Mouse (Mus musculus) lung, embryonic 14.5 days (tissue): ENCODE measurements around the gene Bfsp2. TPM values are rescaled to one million over a fixed set of nuclear protein-coding genes. Genes with fewer than 3 reads are reported as not detected.
"Not testable (repeated sequence)": the region's sequence is repeated elsewhere in the genome, so short reads cannot be mapped to it uniquely, and the experiment has no call there.

Source experiments
- ATAC-seq: fragments of 200-750 bp; cut with Nextera tagmentation; 2 replicates; pipeline ENCODE4 v1.8.0; 2017; ENCODE audit warnings: mild to moderate bottlenecking, moderate TSS enrichment, moderate library complexity; ENCODE audit not compliant: insufficient read depth
- DNase-seq: peaks from one replicate; pipeline ENCODE4 v3.0.0-alpha.2; 2015
- H3K27ac ChIP-seq: fragments of 300-500 bp; sonication (generic); 2 replicates; pipeline ENCODE4 v1.5.1; 2014; ENCODE audit warnings: low read depth, mild to moderate bottlenecking, moderate library complexity
- H3K27me3 ChIP-seq: fragments of 300-500 bp; sonication (generic); 2 replicates; pipeline ENCODE4 v1.6.1; 2014; ENCODE audit warnings: low read length, control low read depth; ENCODE audit not compliant: insufficient read depth
- H3K36me3 ChIP-seq: fragments of 300-500 bp; sonication (generic); 2 replicates; pipeline ENCODE4 v1.6.1; 2014; ENCODE audit warnings: control low read depth; ENCODE audit not compliant: insufficient read depth
- H3K4me1 ChIP-seq: fragments of 300-500 bp; sonication (generic); 2 replicates; pipeline ENCODE4 v1.6.1; 2014; ENCODE audit warnings: antibody characterized with exemption, control low read depth; ENCODE audit not compliant: insufficient read depth
- H3K4me2 ChIP-seq: fragments of 300-500 bp; sonication (generic); 2 replicates; pipeline ENCODE4 v1.6.1; 2014; ENCODE audit warnings: mild to moderate bottlenecking
- H3K4me3 ChIP-seq: fragments of 300-500 bp; sonication (generic); 2 replicates; pipeline ENCODE4 v1.5.1; 2014; ENCODE audit warnings: low read depth, low read length
- H3K9ac ChIP-seq: fragments of 300-500 bp; sonication (generic); 2 replicates; pipeline ENCODE4 v1.6.1; 2014
- H3K9me3 ChIP-seq: fragments of 300-500 bp; sonication (generic); 2 replicates; pipeline ENCODE4 v1.6.1; 2016; ENCODE audit warnings: low read depth, low read length, control low read depth
- CTCF ChIP-seq: IDR thresholded peaks from 2 replicates; pipeline ENCODE4 v1.5.1; 2016; ENCODE audit warnings: antibody characterized with exemption, low read depth
- WGBS: fragments of 180-500 bp; shearing (Covaris S2); extraction: QIAGEN DNeasy Blood & Tissue Kit; methylation state at CpG from one replicate; pipeline ENCODE4 v1.1.7; 2014; 5-methylcytosine and 5-hydroxymethylcytosine counted together
- polyA plus RNA-seq: library from polyadenylated mRNA; unstranded; fragments of >200 nt; fragmentation: Nextera tagmentation; extraction: Ambion mirVana; gene quantifications from 2 replicates; pipeline ENCODE4 v1.2.1, GENCODE M21; 2014

Bfsp2 gene
- polyA plus RNA-seq, 1 experiment from 2014 or later: 0.50 TPM

DNA sequence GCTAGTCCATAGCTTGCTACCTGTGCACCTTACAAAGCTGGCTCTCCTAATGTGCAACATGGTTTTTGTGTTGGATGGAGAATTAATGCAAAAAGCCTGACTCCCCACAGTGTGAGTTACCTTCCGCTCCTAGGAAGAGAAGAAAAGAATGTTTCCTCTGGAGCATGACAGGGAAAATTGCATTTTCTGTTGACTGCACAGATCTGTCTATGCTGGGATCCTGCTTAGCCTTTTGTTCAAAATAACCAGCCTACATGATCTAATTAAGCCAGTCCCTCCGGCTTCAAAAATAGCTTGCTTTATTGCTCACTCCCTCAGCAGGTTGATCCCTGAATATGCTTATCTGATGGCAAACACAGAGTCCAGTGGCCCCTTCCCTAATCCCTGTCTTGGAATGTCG lies 59.4 kb downstream of the Bfsp2 start:
- no peaks in the 10 kb centered on the region for H3K9me3 ChIP-seq
- no peak for TF ChIP-seq CTCF
- H3K27me3 ChIP-seq: no peaks in the 10 kb centered on the region
- ATAC-seq (no peak), DNase-seq (no peak)
- H3K4me2 ChIP-seq: no peak overlapping the region
- 56% methylated on average over 3 of the region's 3 CpGs for WGBS
- H3K4me1 ChIP-seq: 0 out of 2 replicates have a peak, but pooled peaks cover 3% of the 10 kb centered on the region
- H3K27ac ChIP-seq: no peak overlapping the region
- H3K4me3 ChIP-seq: no peak overlapping the region
- no peaks in the 10 kb centered on the region for H3K36me3 ChIP-seq
- no peak overlapping the region for H3K9ac ChIP-seq

DNA sequence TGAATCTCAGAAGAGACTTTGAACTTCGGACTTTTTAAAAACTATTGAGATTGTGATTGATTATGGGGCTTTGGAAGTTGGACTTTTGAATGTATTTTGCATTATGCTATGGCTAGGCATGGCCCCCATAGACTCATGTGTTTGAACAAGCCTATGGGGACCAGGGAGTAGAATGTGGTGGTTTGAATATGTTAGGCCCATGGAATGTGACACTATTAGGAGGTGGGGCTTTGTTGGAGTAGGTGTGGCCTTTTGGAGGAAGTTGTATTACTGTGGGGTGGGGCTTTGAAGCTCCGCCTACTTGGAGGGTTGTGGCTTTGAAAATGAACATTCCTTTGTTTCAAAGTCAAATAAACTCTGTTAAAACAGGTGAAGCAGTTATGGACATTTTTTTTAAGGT lies 61.4 kb downstream of the Bfsp2 start:
- Histone ChIP-seq H3K9me3 (no peaks in the 10 kb centered on the region), H3K9ac (no peak overlapping the region), H3K4me1 (0 out of 2 replicates have a peak, but pooled peaks cover 3% of the 10 kb centered on the region), H3K4me3 (no peak overlapping the region), H3K27me3 (no peaks in the 10 kb centered on the region), H3K27ac (no peak overlapping the region), H3K4me2 (no peak overlapping the region), H3K36me3 (no peaks in the 10 kb centered on the region)
- 86% methylated on average over 2 of the region's 2 CpGs for WGBS
- no peak for TF ChIP-seq CTCF
- no peak for DNase-seq
- peak; percentile 72 for ATAC-seq

DNA sequence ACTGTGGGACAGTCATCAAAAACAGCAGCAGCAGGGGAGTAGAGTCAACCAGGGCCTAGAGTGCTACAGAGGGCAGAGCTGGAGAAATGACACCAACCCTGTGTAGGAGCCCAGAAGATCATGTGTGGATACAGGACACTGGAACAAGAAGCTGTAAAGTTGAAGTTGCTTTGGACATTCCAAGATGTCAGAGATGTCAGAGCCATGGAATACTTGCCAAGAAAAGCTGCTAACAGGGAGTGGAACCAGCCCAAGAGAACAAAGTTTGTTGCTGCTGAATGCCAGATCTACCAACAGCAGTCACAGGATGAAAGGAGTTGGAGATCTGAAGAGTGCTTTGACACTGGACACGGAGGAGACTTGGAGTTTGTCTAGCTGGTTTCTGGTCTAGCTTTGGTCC lies 62.0 kb downstream of the Bfsp2 start:
- not testable (repeated sequence) for H3K36me3 ChIP-seq
- WGBS: 64% methylated on average over 1 of the region's 1 CpGs

DNA sequence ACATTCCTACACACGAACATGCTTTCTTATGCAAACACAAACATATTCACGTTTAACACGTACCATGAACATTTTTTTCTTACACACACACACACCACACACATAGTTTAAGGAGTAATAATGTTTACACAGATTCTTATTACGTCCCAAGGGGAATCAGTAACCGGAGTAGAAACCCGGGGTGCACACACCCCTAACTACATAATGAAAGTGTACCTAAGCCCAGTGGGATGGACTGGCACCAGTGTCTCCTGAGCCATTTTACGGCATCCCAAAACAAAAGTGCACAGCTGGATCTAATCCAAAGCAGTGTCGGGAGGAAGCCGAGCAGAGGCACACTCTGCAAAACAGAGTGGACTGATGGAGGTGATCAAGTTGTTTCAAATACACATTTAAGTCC lies 66.8 kb downstream of the Bfsp2 start:
- TF ChIP-seq CTCF: no peak
- no peaks in the 10 kb centered on the region for H3K27me3 ChIP-seq
- H3K4me2 ChIP-seq: no peak overlapping the region
- H3K4me3 ChIP-seq: no peak overlapping the region
- peak; percentile 44 for DNase-seq
- peak; percentile 20; the same call in 1 of the 2 replicates for ATAC-seq
- no peak overlapping the region for H3K27ac ChIP-seq
- 34% methylated on average over 9 of the region's 9 CpGs for WGBS
- H3K9ac ChIP-seq: no peak overlapping the region
- H3K9me3 ChIP-seq: no peaks in the 10 kb centered on the region
- H3K4me1 ChIP-seq: peaks cover 15% of the 10 kb centered on the region; the same call in 1 of the 2 replicates
- no peaks in the 10 kb centered on the region for H3K36me3 ChIP-seq

More for the DNA sequence above, 62.0 kb downstream of the Bfsp2 start:
- H3K4me3 ChIP-seq, H3K9ac ChIP-seq, H3K27ac ChIP-seq, H3K9me3 ChIP-seq, H3K4me2 ChIP-seq, H3K27me3 ChIP-seq, H3K4me1 ChIP-seq: not testable (repeated sequence)
- DNase-seq (peak; percentile 46), ATAC-seq (peak; percentile 67)

DNA sequence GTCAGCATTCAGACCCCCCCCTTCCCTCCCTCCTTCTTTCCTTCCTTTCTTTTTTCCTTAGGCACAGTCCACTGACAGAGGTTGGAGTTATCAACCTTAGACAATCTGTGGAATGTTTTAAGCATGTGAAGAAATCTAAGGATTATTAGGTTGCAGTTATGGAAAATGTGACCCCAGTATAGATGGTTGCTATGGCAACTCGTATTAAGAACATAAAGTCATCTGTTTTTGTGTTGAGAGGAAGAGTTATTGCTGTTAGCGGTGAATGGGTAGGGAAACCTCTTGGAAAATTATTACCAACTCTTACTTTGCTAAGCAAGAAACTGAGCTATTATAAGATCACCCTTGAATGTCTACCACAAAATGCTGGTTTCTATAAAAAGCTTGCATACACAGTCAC lies 71.1 kb downstream of the Bfsp2 start:
- TF ChIP-seq CTCF: no peak
- H3K4me2 ChIP-seq: no peak overlapping the region
- H3K9me3 ChIP-seq: no peaks in the 10 kb centered on the region
- no peaks in the 10 kb centered on the region for H3K27me3 ChIP-seq
- H3K27ac ChIP-seq: no peak overlapping the region
- H3K9ac ChIP-seq: no peak overlapping the region
- no peak for DNase-seq
- no peak for ATAC-seq
- WGBS: 62% methylated on average over 2 of the region's 2 CpGs
- no peaks in the 10 kb centered on the region for H3K36me3 ChIP-seq
- H3K4me1 ChIP-seq: peaks cover 13% of the 10 kb centered on the region; the same call in 1 of the 2 replicates
- H3K4me3 ChIP-seq: no peak overlapping the region

DNA sequence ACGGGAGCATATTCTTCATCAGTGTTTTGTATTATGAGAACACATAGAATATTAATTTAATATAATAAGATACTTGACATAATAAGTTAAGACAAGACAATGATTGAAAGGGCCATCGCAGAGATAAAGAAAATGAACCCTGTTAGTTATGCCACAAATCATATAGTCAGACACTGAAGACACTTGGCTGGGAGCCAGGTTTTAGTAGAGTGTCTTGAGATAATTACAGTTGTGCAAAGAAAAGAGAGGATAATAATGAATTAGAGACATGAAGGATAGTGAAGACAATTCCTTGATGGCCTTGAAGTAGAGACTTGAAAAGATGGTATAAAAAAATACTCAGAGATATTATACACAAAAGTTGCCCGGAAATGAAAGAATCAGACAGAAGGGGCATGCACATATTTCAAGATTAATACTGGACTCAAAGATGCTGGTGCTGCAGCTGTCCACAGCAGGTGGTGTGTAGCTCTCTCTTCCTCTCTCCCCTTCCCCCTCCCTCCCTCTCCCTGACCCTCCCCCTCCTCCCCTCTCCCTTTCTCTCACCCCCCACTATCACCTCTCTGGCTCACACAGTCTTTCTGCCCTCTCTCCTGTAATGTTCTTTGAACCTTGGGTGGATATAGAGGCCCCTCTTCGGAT lies 72.0 kb downstream of the Bfsp2 start:
- H3K9ac ChIP-seq: no peak overlapping the region
- H3K27ac ChIP-seq: no peak overlapping the region
- peaks cover 16% of the 10 kb centered on the region; the same call in 1 of the 2 replicates for H3K4me1 ChIP-seq
- DNase-seq: peak; percentile 64
- H3K9me3 ChIP-seq: no peaks in the 10 kb centered on the region
- no peak for TF ChIP-seq CTCF
- no peaks in the 10 kb centered on the region for H3K36me3 ChIP-seq
- H3K4me3 ChIP-seq: no peak overlapping the region
- 35% methylated on average over 4 of the region's 4 CpGs for WGBS
- ATAC-seq: no peak
- H3K27me3 ChIP-seq: no peaks in the 10 kb centered on the region
- H3K4me2 ChIP-seq: no peak overlapping the region

DNA sequence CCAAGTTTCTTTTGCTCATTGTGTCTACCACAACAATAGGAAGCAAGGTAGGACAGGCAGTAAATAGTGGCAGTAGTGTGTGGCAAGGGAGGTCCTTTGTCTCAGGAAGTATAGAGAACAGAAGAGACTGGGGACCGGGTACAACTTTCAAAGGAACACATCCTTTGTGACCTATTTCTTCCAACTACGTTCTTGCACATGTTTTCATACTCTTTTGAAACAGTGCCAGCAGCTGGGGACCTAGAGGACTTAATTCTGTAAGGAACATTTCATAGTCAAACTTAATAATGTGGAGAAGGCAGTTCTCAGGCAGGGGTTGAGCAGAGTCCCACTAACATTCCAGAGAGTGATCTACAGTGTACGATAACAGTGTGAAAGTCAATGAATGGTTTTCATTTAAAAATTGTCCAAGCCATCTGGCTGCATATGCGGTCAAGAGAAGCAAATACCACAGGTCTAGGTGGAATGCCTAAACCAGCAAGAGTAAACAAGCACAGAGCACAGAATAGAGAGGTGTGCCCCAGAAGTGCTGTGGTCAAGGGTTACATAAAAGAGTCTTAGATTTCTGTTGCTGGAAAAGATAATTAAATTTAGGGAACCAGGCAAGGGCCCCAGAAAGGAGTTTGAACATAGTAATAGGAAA lies 76.8 kb downstream of the Bfsp2 start:
- Histone ChIP-seq H3K36me3 (no peaks in the 10 kb centered on the region), H3K4me3 (no peak overlapping the region), H3K27ac (peak overlapping the region; percentile 62; the same call in 1 of the 2 replicates), H3K4me1 (0 out of 2 replicates have a peak, but pooled peaks cover 4% of the 10 kb centered on the region), H3K9me3 (no peaks in the 10 kb centered on the region), H3K4me2 (no peak overlapping the region), H3K27me3 (no peaks in the 10 kb centered on the region), H3K9ac (no peak overlapping the region)
- ATAC-seq (no peak), DNase-seq (peak; percentile 64)
- no peak for TF ChIP-seq CTCF
- 33% methylated on average over 4 of the region's 4 CpGs for WGBS
